In the genomic region with DNA sequence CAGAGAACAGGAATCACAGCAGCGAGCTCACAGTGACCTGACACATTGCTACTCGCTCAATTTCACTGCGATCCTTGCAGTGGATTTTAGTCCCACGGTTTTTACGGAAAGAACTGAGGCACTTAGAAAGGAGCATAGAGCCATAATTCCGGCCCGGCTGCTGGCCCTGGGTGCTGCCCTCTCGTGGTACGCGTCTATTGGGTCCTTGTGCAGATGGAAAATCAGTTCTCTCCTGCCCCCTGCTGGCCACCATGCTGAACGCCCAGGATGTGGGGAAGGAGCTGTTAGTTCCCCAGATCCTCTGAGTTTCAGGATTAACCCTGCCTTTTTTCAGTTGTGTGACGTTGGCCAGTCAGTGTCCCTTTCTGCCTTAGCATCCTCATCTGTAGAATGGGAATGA, we compare ENCODE assay signal across 8 mouse cellular contexts. TPM values are rescaled to one million over a fixed set of nuclear protein-coding genes. Genes with fewer than 3 reads are reported as not detected.
DNase-seq lines count a peak whose midpoint lies in the region; ATAC-seq and TF ChIP-seq lines count a peak whose summit lies in the region.

No protein-coding gene starts in this region.

- peak; percentile 90 to 100 for TF ChIP-seq CTCF in CH12.LX (conservative IDR thresholded peaks at IDR 0.05 in 1 of 2, IDR thresholded peaks at IDR 0.05 in 1 of 2; ENCODE audit: low read depth in 2 of 2, low read length in 2 of 2)
- peak; percentile 100 for TF ChIP-seq CTCF in liver, embryonic 14.5 days (IDR thresholded peaks at IDR 0.05; ENCODE audit: low read depth)

- H3K9ac ChIP-seq in CH12.LX (ENCODE audit: insufficient read depth, low read depth) = peak overlapping the region; percentile 23; the same call in 1 of the 2 replicates
- no peak overlapping the region for H3K9ac ChIP-seq in heart, embryonic 14.5 days (ENCODE audit: low read length)
- H3K9ac ChIP-seq in liver, embryonic 14.5 days (replicated peaks) = no peak overlapping the region
- no peak overlapping the region for H3K9ac ChIP-seq in stomach, embryonic 15.5 days

- peaks cover 13% of the 10 kb centered on the region for H3K27me3 ChIP-seq in CH12.LX (replicated peaks)
- peaks cover 46% of the 10 kb centered on the region for H3K27me3 ChIP-seq in heart, embryonic 14.5 days (ENCODE audit: control insufficient read depth, insufficient read depth, low read length)
- H3K27me3 ChIP-seq in liver, embryonic 14.5 days (ENCODE audit: control insufficient read depth, insufficient read depth, low read length) = peaks cover 26% of the 10 kb centered on the region
- 0 out of 2 replicates have a peak, but pooled peaks cover 3% of the 10 kb centered on the region for H3K27me3 ChIP-seq in stomach, embryonic 15.5 days (replicated peaks)

- in situ Hi-C loops in CH12.LX (cut with MboI; ENCODE audit: low pct_ligation_motif_present, low pct_unique_long_range_greater_than_20kb, low sequenced_read_pairs) = loop anchor here (5.0 kb wide), 1 partner anchor 59 kb away; no protein-coding TSS in a partner anchor

- H3K36me3 ChIP-seq in CH12.LX (replicated peaks in 1 of 2; ENCODE audit: control insufficient read depth in 1 of 2, insufficient read depth in 1 of 2, low read length in 1 of 2) = peaks cover 0 to 6% of the 10 kb centered on the region in 2 experiments
- peaks cover 3% of the 10 kb centered on the region for H3K36me3 ChIP-seq in heart, embryonic 14.5 days (ENCODE audit: control insufficient read depth, insufficient read depth, low read length)
- H3K36me3 ChIP-seq in liver, embryonic 14.5 days (replicated peaks; ENCODE audit: control insufficient read depth, insufficient read depth, low read depth) = no peaks in the 10 kb centered on the region
- H3K36me3 ChIP-seq in stomach, embryonic 15.5 days = no peaks in the 10 kb centered on the region

- peak overlapping the region; percentile 90 for H3K4me2 ChIP-seq in CH12.LX (ENCODE audit: insufficient read depth, low read depth, poor library complexity, severe bottlenecking)
- H3K4me2 ChIP-seq in heart, embryonic 14.5 days (ENCODE audit: low read length) = peak overlapping the region; percentile 61
- peak overlapping the region; percentile 60 for H3K4me2 ChIP-seq in liver, embryonic 14.5 days (ENCODE audit: low read depth)
- peak overlapping the region; percentile 60 for H3K4me2 ChIP-seq in stomach, embryonic 15.5 days

- peak; percentile 93 for TF ChIP-seq RAD21 in CH12.LX (IDR thresholded peaks at IDR 0.05; ENCODE audit: low read depth, low read length)

- no peak for ATAC-seq in heart, embryonic 14.5 days (ENCODE audit: insufficient number of reproducible peaks, insufficient read depth, low FRiP score, low read depth)
- peak; percentile 32; the same call in 1 of the 2 replicates for ATAC-seq in liver, embryonic 14.5 days (ENCODE audit: insufficient read depth)
- peak; percentile 66; the same call in 1 of the 2 replicates for ATAC-seq in stomach, embryonic 15.5 days (ENCODE audit: insufficient read depth, low FRiP score, low read depth)

- peaks cover 5 to 9% of the 10 kb centered on the region in 2 experiments for H3K4me1 ChIP-seq in CH12.LX (ENCODE audit: control insufficient read depth in 1 of 2, insufficient read depth in 2 of 2)
- peaks cover 4 to 18% of the 10 kb centered on the region in 2 experiments; a peak in 3 of 4 replicates for H3K4me1 ChIP-seq in heart, embryonic 14.5 days (ENCODE audit: control insufficient read depth in 2 of 2, insufficient read depth in 2 of 2, low read length in 2 of 2)
- peaks cover 16 to 27% of the 10 kb centered on the region in 2 experiments for H3K4me1 ChIP-seq in liver, embryonic 14.5 days (replicated peaks; ENCODE audit: control insufficient read depth in 2 of 2, insufficient read depth in 2 of 2, low read length in 1 of 2)
- peaks cover 18% of the 10 kb centered on the region for H3K4me1 ChIP-seq in stomach, embryonic 15.5 days

- no peak for TF ChIP-seq POLR2A in CH12.LX (IDR thresholded peaks at IDR 0.05; ENCODE audit: low read depth, low read length)

- no peak overlapping the region for H3K27ac ChIP-seq in CH12.LX (ENCODE audit: insufficient read depth, low read depth)
- H3K27ac ChIP-seq in heart, embryonic 14.5 days (replicated peaks in 1 of 2; ENCODE audit: control insufficient read depth in 1 of 2, insufficient read depth in 1 of 2, low read depth in 2 of 2, low read length in 2 of 2) = no peak overlapping the region
- no peak overlapping the region for H3K27ac ChIP-seq in liver, embryonic 14.5 days
- peak overlapping the region; percentile 9; the same call in 1 of the 2 replicates for H3K27ac ChIP-seq in stomach, embryonic 15.5 days

- no peaks in the 10 kb centered on the region for H3K9me3 ChIP-seq in CH12.LX (replicated peaks; ENCODE audit: low read length)
- H3K9me3 ChIP-seq in heart, embryonic 14.5 days (ENCODE audit: control insufficient read depth, low read length) = no peaks in the 10 kb centered on the region
- H3K9me3 ChIP-seq in liver, embryonic 14.5 days (ENCODE audit: control insufficient read depth, low read length) = no peaks in the 10 kb centered on the region
- no peaks in the 10 kb centered on the region for H3K9me3 ChIP-seq in stomach, embryonic 15.5 days

- WGBS in heart, embryonic 14.5 days = under 1% methylated on average over 12 of the region's 12 CpGs
- WGBS in liver, embryonic 14.5 days (ENCODE audit: insufficient replicate concordance) = 2% methylated on average over 12 of the region's 12 CpGs
- 4% methylated on average over 12 of the region's 12 CpGs for WGBS in stomach, embryonic 15.5 days

- no peak for TF ChIP-seq EP300 in CH12.LX (IDR thresholded peaks at IDR 0.05; ENCODE audit: low read length)
- no peak for TF ChIP-seq EP300 in liver, embryonic 14.5 days (IDR thresholded peaks at IDR 0.05; ENCODE audit: low read depth)

- dilution Hi-C loops in CH12.LX (cut with MboI; ENCODE audit: extremely low pct_ligation_motif_present, extremely low pct_unique_long_range_greater_than_20kb, low sequenced_read_pairs) = no loop called here

- DNase-seq in CH12.LX (ENCODE audit: extremely low read depth) = peak; percentile 92
- DNase-seq in c-Kit-negative CD71-positive TER-119-positive erythroid progenitor cells, embryonic 14.5 days (ENCODE audit: low read depth, low spot score) = peak; percentile 76
- DNase-seq in fibroblast of lung, adult 2 months (ENCODE audit: low read depth) = peak; percentile 80
- DNase-seq in kidney, postnatal 25 days = peak; percentile 92 to 98
- peak; percentile 79 to 81 (median 79) for DNase-seq in liver, embryonic 14.5 days (ENCODE audit: low read depth in 3 of 3, low spot score in 3 of 3)
- peak; percentile 92 for DNase-seq in neural tube, embryonic 10.5 days (ENCODE audit: extremely low spot score, low spot score)

- no peaks in the 10 kb centered on the region for H3K79me2 ChIP-seq in CH12.LX (replicated peaks; ENCODE audit: control insufficient read depth, extremely low read depth, insufficient read depth, poor library complexity, severe bottlenecking)

- H3K4me3 ChIP-seq in CH12.LX (replicated peaks in 1 of 3; ENCODE audit: low read depth in 2 of 3, low read length in 2 of 3, poor library complexity in 1 of 3) = peak overlapping the region; percentile 21 to 43 (median 42)
- 0 out of 4 replicates have a peak overlapping the region, but pooled peaks of 1 of the 2 experiments have one; percentile 13 for H3K4me3 ChIP-seq in heart, embryonic 14.5 days (ENCODE audit: control insufficient read depth in 1 of 2, insufficient read depth in 1 of 2, low read depth in 1 of 2, low read length in 2 of 2)
- H3K4me3 ChIP-seq in liver, embryonic 14.5 days (ENCODE audit: insufficient read depth in 1 of 2, low read depth in 2 of 2, low read length in 2 of 2) = peak overlapping the region; percentile 4 to 7; a peak in 3 of 4 replicates
- peak overlapping the region; percentile 29 for H3K4me3 ChIP-seq in stomach, embryonic 15.5 days (replicated peaks)

RNA-seq across cellular contexts. Expression of gene Cyth2, which starts 13.0 kb away (rescaled TPM):
- 59.1 and 64.2 TPM in 2 replicates for total RNA-seq in CH12.LX (2012; rRNA removed)
- total RNA-seq in CH12.LX (2014; rRNA removed) = 25.6 and 28.7 TPM in 2 replicates
- 59.4 and 75.4 TPM in 2 replicates for polyA plus RNA-seq in CH12.LX (2012; ENCODE audit: insufficient read length, low read depth)
- 88.6 and 89.7 TPM in 2 replicates for polyA plus RNA-seq in heart, embryonic 14.5 days (2014; fragmentation: Nextera tagmentation; extraction: Ambion mirVana)
- polyA plus RNA-seq in liver, embryonic 14.5 days (2012; rRNA removed) = 14.5 and 19.4 TPM in 2 replicates
- polyA plus RNA-seq in liver, embryonic 14.5 days (2014; fragmentation: Nextera tagmentation; extraction: Ambion mirVana) = 23.0 and 26.5 TPM in 2 replicates
- 85.0 and 103 TPM in 2 replicates for polyA plus RNA-seq in stomach, embryonic 15.5 days (2015; fragmentation: Nextera tagmentation; extraction: Ambion mirVana)

RNA-seq across cellular contexts. Expression of gene Sult2b1, which starts 16.9 kb away (rescaled TPM):
- total RNA-seq in CH12.LX (2012; rRNA removed) (0.13 and 0.17 TPM in 2 replicates), CH12.LX (2014; rRNA removed) (not detected in 2 replicates)
- 0.29 TPM in 1 of 2 replicates, not detected in the other for polyA plus RNA-seq in CH12.LX (2012; ENCODE audit: insufficient read length, low read depth)
- polyA plus RNA-seq in heart, embryonic 14.5 days (2014; fragmentation: Nextera tagmentation; extraction: Ambion mirVana) = 0.30 and 0.81 TPM in 2 replicates
- polyA plus RNA-seq in liver, embryonic 14.5 days (2012; rRNA removed) = 0.06 and 0.35 TPM in 2 replicates
- polyA plus RNA-seq in liver, embryonic 14.5 days (2014; fragmentation: Nextera tagmentation; extraction: Ambion mirVana) = 0.15 and 0.43 TPM in 2 replicates
- polyA plus RNA-seq in stomach, embryonic 15.5 days (2015; fragmentation: Nextera tagmentation; extraction: Ambion mirVana) = 6.7 and 14.4 TPM in 2 replicates

RNA-seq across cellular contexts. Expression of gene Lmtk3, which starts 17.8 kb away (rescaled TPM):
- 0.30 and 0.46 TPM in 2 replicates for total RNA-seq in CH12.LX (2012; rRNA removed)
- total RNA-seq in CH12.LX (2014; rRNA removed) = 0.19 TPM in 1 of 2 replicates, not detected in the other
- polyA plus RNA-seq in CH12.LX (2012; ENCODE audit: insufficient read length, low read depth) = 0.18 and 0.34 TPM in 2 replicates
- 0.31 and 1.1 TPM in 2 replicates for polyA plus RNA-seq in heart, embryonic 14.5 days (2014; fragmentation: Nextera tagmentation; extraction: Ambion mirVana)
- polyA plus RNA-seq in liver, embryonic 14.5 days (2012; rRNA removed) = 0.18 and 0.48 TPM in 2 replicates
- not detected in 2 replicates for polyA plus RNA-seq in liver, embryonic 14.5 days (2014; fragmentation: Nextera tagmentation; extraction: Ambion mirVana)
- 1.1 and 1.9 TPM in 2 replicates for polyA plus RNA-seq in stomach, embryonic 15.5 days (2015; fragmentation: Nextera tagmentation; extraction: Ambion mirVana)

RNA-seq across cellular contexts. Expression of gene Kcnj14, which starts 23.2 kb away (rescaled TPM):
- total RNA-seq in CH12.LX (2012; rRNA removed) (1.5 and 2.1 TPM in 2 replicates), CH12.LX (2014; rRNA removed) (1.0 and 1.3 TPM in 2 replicates)
- 3.2 and 3.5 TPM in 2 replicates for polyA plus RNA-seq in CH12.LX (2012; ENCODE audit: insufficient read length, low read depth)
- 0.26 and 0.78 TPM in 2 replicates for polyA plus RNA-seq in heart, embryonic 14.5 days (2014; fragmentation: Nextera tagmentation; extraction: Ambion mirVana)
- 0.06 and 0.11 TPM in 2 replicates for polyA plus RNA-seq in liver, embryonic 14.5 days (2012; rRNA removed)
- polyA plus RNA-seq in liver, embryonic 14.5 days (2014; fragmentation: Nextera tagmentation; extraction: Ambion mirVana) = 0.06 and 0.19 TPM in 2 replicates
- polyA plus RNA-seq in stomach, embryonic 15.5 days (2015; fragmentation: Nextera tagmentation; extraction: Ambion mirVana) = 1.0 and 1.4 TPM in 2 replicates

RNA-seq across cellular contexts. Expression of gene Grwd1, which starts 29.4 kb away (rescaled TPM):
- 83.0 and 128 TPM in 2 replicates for total RNA-seq in CH12.LX (2012; rRNA removed)
- 88.1 and 98.5 TPM in 2 replicates for total RNA-seq in CH12.LX (2014; rRNA removed)
- polyA plus RNA-seq in CH12.LX (2012; ENCODE audit: insufficient read length, low read depth) = 108 and 115 TPM in 2 replicates
- 33.5 and 36.2 TPM in 2 replicates for polyA plus RNA-seq in heart, embryonic 14.5 days (2014; fragmentation: Nextera tagmentation; extraction: Ambion mirVana)
- polyA plus RNA-seq in liver, embryonic 14.5 days (2012; rRNA removed) = 11.2 and 12.8 TPM in 2 replicates
- polyA plus RNA-seq in liver, embryonic 14.5 days (2014; fragmentation: Nextera tagmentation; extraction: Ambion mirVana) = 23.0 and 23.7 TPM in 2 replicates
- 57.0 and 64.3 TPM in 2 replicates for polyA plus RNA-seq in stomach, embryonic 15.5 days (2015; fragmentation: Nextera tagmentation; extraction: Ambion mirVana)
